9 mouse cellular contexts compared by ENCODE assay signal in the genomic region with DNA sequence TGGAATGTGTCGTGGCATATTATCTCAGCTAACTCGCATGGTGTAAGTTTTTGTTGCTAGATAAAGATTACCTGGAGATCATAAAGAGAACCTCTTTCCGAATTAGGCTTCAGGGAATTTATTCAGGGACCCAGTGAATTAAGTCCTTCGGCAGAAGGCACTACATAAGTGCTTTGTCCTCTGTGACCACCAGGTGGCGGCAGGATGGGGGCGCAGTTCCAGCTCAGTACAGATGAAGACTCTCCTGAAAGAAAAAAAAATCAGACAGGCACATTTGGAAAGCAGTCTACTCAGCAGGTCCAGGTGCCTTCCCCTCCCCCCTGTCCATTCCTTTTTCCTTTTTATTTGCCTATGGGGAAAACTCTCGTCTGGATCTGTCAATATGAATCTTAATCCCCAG. TPM values are rescaled to one million over a fixed set of nuclear protein-coding genes. Genes with fewer than 3 reads are reported as not detected.
DNase-seq lines count a peak whose midpoint lies in the region; ATAC-seq and TF ChIP-seq lines count a peak whose summit lies in the region.
"Had no signal": no experiment of that assay in that cellular context is flagged by ENCODE, and none has a peak within 500 bp of the region (broad histone marks: within the 10 kb centered on the region; RNA-seq: fewer than 3 reads in every experiment).

No protein-coding gene starts in this region.

- no peaks in the 10 kb centered on the region for H3K27me3 ChIP-seq in heart, adult 2 months (ENCODE audit: control insufficient read depth, insufficient read depth, low read length)
- no peaks in the 10 kb centered on the region for H3K27me3 ChIP-seq in heart, embryonic 11.5 days (ENCODE audit: control insufficient read depth, insufficient read depth, low read length)
- H3K27me3 ChIP-seq: neural tube, embryonic 12.5 days had no signal

- peak; percentile 89 for TF ChIP-seq CTCF in heart, adult 2 months (IDR thresholded peaks at IDR 0.05)

- no peak for ATAC-seq in heart, embryonic 11.5 days (replicated peaks; ENCODE audit: insufficient number of reproducible peaks, low FRiP score, low TSS enrichment)
- peak; percentile 39 for ATAC-seq in common myeloid progenitor, adult 5-6 weeks (replicated peaks; ENCODE audit: low read depth, poor library complexity, severe bottlenecking)
- ATAC-seq in megakaryocyte progenitor cell, adult 5-6 weeks (replicated peaks; ENCODE audit: poor library complexity): peak; percentile 77

- TF ChIP-seq POLR2A in heart, adult 2 months (IDR thresholded peaks at IDR 0.05; ENCODE audit: insufficient read depth, low read depth, low read length): no peak

- no peak overlapping the region for H3K9ac ChIP-seq in heart, adult 2 months (ENCODE audit: low read depth, low read length)
- no peak overlapping the region for H3K9ac ChIP-seq in heart, embryonic 11.5 days (ENCODE audit: low read depth, low read length)
- H3K9ac ChIP-seq: neural tube, embryonic 12.5 days had no signal

- 14% methylated on average over 7 of the region's 7 CpGs for WGBS in heart, adult 2 months
- 16% methylated on average over 7 of the region's 7 CpGs for WGBS in heart, embryonic 11.5 days (ENCODE audit: insufficient replicate concordance)

- peak; percentile 41 to 67 for DNase-seq in heart, adult 2 months
- DNase-seq in adrenal gland, adult (ENCODE audit: inconsistent age in 2 of 2, low spot score in 1 of 2): peak; percentile 58 to 87
- peak; percentile 12 for DNase-seq in gastrocnemius, postnatal 25 days
- peak; percentile 81 to 86 for DNase-seq in layer of hippocampus, postnatal 10 days (ENCODE audit: low spot score in 2 of 2)
- peak; percentile 34 to 38 for DNase-seq in spleen, postnatal 36 days (ENCODE audit: low spot score in 2 of 2)

- no peak overlapping the region for H3K4me3 ChIP-seq in heart, adult 2 months
- no peak overlapping the region for H3K4me3 ChIP-seq in heart, embryonic 11.5 days (ENCODE audit: low read depth, low read length)
- H3K4me3 ChIP-seq: neural tube, embryonic 12.5 days had no signal

- no peak overlapping the region for H3K27ac ChIP-seq in heart, adult 2 months
- H3K27ac ChIP-seq in heart, embryonic 11.5 days (ENCODE audit: low read depth, low read length): no peak overlapping the region
- H3K27ac ChIP-seq: neural tube, embryonic 12.5 days had no signal

- no peak overlapping the region for H3K4me2 ChIP-seq in heart, embryonic 11.5 days
- H3K4me2 ChIP-seq: neural tube, embryonic 12.5 days had no signal

- no peaks in the 10 kb centered on the region for H3K36me3 ChIP-seq in heart, adult 2 months (ENCODE audit: control insufficient read depth, insufficient read depth, low read length)
- no peaks in the 10 kb centered on the region for H3K36me3 ChIP-seq in heart, embryonic 11.5 days (ENCODE audit: control insufficient read depth, insufficient read depth, low read length)
- H3K36me3 ChIP-seq: neural tube, embryonic 12.5 days had no signal

- H3K9me3 ChIP-seq in heart, embryonic 11.5 days (replicated peaks; ENCODE audit: control insufficient read depth, low read length): no peaks in the 10 kb centered on the region
- H3K9me3 ChIP-seq: neural tube, embryonic 12.5 days had no signal

- intact Hi-C loops in heart, adult 2 months (cut with DNase I): loop anchor here (5.0 kb wide), 1 partner anchor 102 kb away; no protein-coding TSS in a partner anchor

- TF ChIP-seq EP300 in heart, adult 2 months (IDR thresholded peaks at IDR 0.05; ENCODE audit: insufficient read depth, low read depth, low read length): no peak

- H3K79me2 ChIP-seq in heart, adult 2 months (replicated peaks; ENCODE audit: control insufficient read depth, insufficient read depth, low read length): no peaks in the 10 kb centered on the region

- no peaks in the 10 kb centered on the region for H3K4me1 ChIP-seq in heart, adult 2 months (ENCODE audit: control insufficient read depth, insufficient read depth, low read length)
- H3K4me1 ChIP-seq in heart, embryonic 11.5 days (ENCODE audit: control insufficient read depth, insufficient read depth, low read length): no peaks in the 10 kb centered on the region

RNA-seq across cellular contexts. Expression of a gene that starts 2.9 kb away (rescaled TPM):
- total RNA-seq in heart, adult 2 months (2021): not detected
- not detected in 2 replicates for polyA plus RNA-seq in heart, adult 2 months (2012; rRNA removed)
- not detected in 2 replicates for polyA plus RNA-seq in heart, embryonic 11.5 days (2014; fragmentation: Nextera tagmentation; extraction: Ambion mirVana)
- total RNA-seq in common myeloid progenitor, adult 5-6 weeks (2017): not detected in 2 replicates
- not detected for total RNA-seq in gastrocnemius, postnatal 25 days (2021)
- under 1 TPM in 1 of 2 experiments, not detected in 1; 0.11 TPM for total RNA-seq in layer of hippocampus, postnatal 10 days (2021)
- not detected in 2 replicates for total RNA-seq in megakaryocyte progenitor cell, adult 5-6 weeks (2015)
- total RNA-seq in megakaryocyte progenitor cell, adult 5-6 weeks (2017): not detected in 2 replicates

RNA-seq across cellular contexts. Expression of a gene that starts 7.9 kb away (rescaled TPM):
- under 1 TPM in 1 of 2 experiments, not detected in 1; 0.13 TPM for total RNA-seq in heart, adult 2 months (2021)
- 0.37 TPM in 1 of 2 replicates, not detected in the other for polyA plus RNA-seq in heart, adult 2 months (2012; rRNA removed)
- polyA plus RNA-seq in heart, embryonic 11.5 days (2014; fragmentation: Nextera tagmentation; extraction: Ambion mirVana): 0.21 TPM in 1 of 2 replicates, not detected in the other
- not detected in 2 replicates for total RNA-seq in common myeloid progenitor, adult 5-6 weeks (2017)
- total RNA-seq in gastrocnemius, postnatal 25 days (2021): not detected
- 1 to 10 TPM in 1 of 2 experiments, under 1 TPM in 1; 0.73 to 2.3 TPM for total RNA-seq in layer of hippocampus, postnatal 10 days (2021)
- not detected in 2 replicates for total RNA-seq in megakaryocyte progenitor cell, adult 5-6 weeks (2015)
- total RNA-seq in megakaryocyte progenitor cell, adult 5-6 weeks (2017): not detected in 2 replicates

RNA-seq across cellular contexts. Expression of a gene that starts 48.9 kb away (rescaled TPM):
- 10 to 100 TPM; 14.7 to 16.6 TPM for total RNA-seq in heart, adult 2 months (2021)
- 15.1 and 19.1 TPM in 2 replicates for polyA plus RNA-seq in heart, adult 2 months (2012; rRNA removed)
- polyA plus RNA-seq in heart, embryonic 11.5 days (2014; fragmentation: Nextera tagmentation; extraction: Ambion mirVana): 65.5 and 76.0 TPM in 2 replicates
- total RNA-seq in common myeloid progenitor, adult 5-6 weeks (2017): 69.7 and 106 TPM in 2 replicates
- total RNA-seq in gastrocnemius, postnatal 25 days (2021): 10 to 100 TPM; 12.7 to 13.5 TPM
- total RNA-seq in layer of hippocampus, postnatal 10 days (2021): 10 to 100 TPM; 70.4 to 75.6 TPM
- 131 and 140 TPM in 2 replicates for total RNA-seq in megakaryocyte progenitor cell, adult 5-6 weeks (2015)
- total RNA-seq in megakaryocyte progenitor cell, adult 5-6 weeks (2017): 79.0 and 96.2 TPM in 2 replicates

RNA-seq across cellular contexts. Expression of a gene that starts 59.5 kb away (rescaled TPM):
- total RNA-seq in heart, adult 2 months (2021): 1 to 10 TPM; 8.0 to 9.5 TPM
- polyA plus RNA-seq in heart, adult 2 months (2012; rRNA removed): 5.5 and 8.6 TPM in 2 replicates
- polyA plus RNA-seq in heart, embryonic 11.5 days (2014; fragmentation: Nextera tagmentation; extraction: Ambion mirVana): 22.4 and 26.1 TPM in 2 replicates
- total RNA-seq in common myeloid progenitor, adult 5-6 weeks (2017): 39.3 and 51.6 TPM in 2 replicates
- 1 to 10 TPM; 4.0 to 5.7 TPM for total RNA-seq in gastrocnemius, postnatal 25 days (2021)
- 10 to 100 TPM; 18.9 to 21.3 TPM for total RNA-seq in layer of hippocampus, postnatal 10 days (2021)
- 40.2 and 48.9 TPM in 2 replicates for total RNA-seq in megakaryocyte progenitor cell, adult 5-6 weeks (2015)
- 33.9 and 38.4 TPM in 2 replicates for total RNA-seq in megakaryocyte progenitor cell, adult 5-6 weeks (2017)

Comparison
In these comparisons a context has a peak if more than half of its experiments do, and no peak if none do; other contexts are left out.
1. DNase-seq: peak in every context shown above with its lines; median percentile 84 in layer of hippocampus, postnatal 10 days; 72 in adrenal gland, adult; 54 in heart, adult 2 months; 36 in spleen, postnatal 36 days; 12 in gastrocnemius, postnatal 25 days.